Mouse (Mus musculus) macrophage (primary cell): ENCODE measurements at regions not wholly inside any gene's neighbourhood (a gene's known extent, or its start where the extent isn't known, plus 50 kb on each side); places are given as distances from the start of the nearest gene placed in this dataset.
"Not testable (repeated sequence)": the region's sequence is repeated elsewhere in the genome, so short reads cannot be mapped to it uniquely, and the experiment has no call there.

ENCODE experiments used
- H3K27ac ChIP-seq: fragments of 350-480 bp; formaldehyde crosslinking; 2 replicates; pipeline ENCODE4 v1.9.0; 2021
- H3K36me3 ChIP-seq: fragments of 350-480 bp; formaldehyde crosslinking; 2 replicates; pipeline ENCODE4 v1.9.0; 2021; ENCODE audit errors: inconsistent target
- H3K4me3 ChIP-seq: fragments of 350-480 bp; formaldehyde crosslinking; 2 replicates; pipeline ENCODE4 v1.9.0; 2021; ENCODE audit errors: inconsistent target
- H3K79me2 ChIP-seq: fragments of 350-480 bp; formaldehyde crosslinking; 2 replicates; pipeline ENCODE4 v1.9.0; 2021; ENCODE audit errors: inconsistent target
- WGBS: methylation state at CpG from one replicate; pipeline ENCODE4 v1.1.7; 2026; ENCODE audit warnings: inconsistent platforms; ENCODE audit not compliant: missing documents; 5-methylcytosine and 5-hydroxymethylcytosine counted together

GRCm38 (mm10) chr10:99355303-99355702, 92.3 kb downstream of the Dusp6 start:
- Histone ChIP-seq H3K36me3 (no peaks in the 10 kb centered on the region), H3K27ac (no peak overlapping the region), H3K79me2 (no peaks in the 10 kb centered on the region), H3K4me3 (no peak overlapping the region)
- 85% methylated on average over 4 of the region's 4 CpGs for WGBS

DNA sequence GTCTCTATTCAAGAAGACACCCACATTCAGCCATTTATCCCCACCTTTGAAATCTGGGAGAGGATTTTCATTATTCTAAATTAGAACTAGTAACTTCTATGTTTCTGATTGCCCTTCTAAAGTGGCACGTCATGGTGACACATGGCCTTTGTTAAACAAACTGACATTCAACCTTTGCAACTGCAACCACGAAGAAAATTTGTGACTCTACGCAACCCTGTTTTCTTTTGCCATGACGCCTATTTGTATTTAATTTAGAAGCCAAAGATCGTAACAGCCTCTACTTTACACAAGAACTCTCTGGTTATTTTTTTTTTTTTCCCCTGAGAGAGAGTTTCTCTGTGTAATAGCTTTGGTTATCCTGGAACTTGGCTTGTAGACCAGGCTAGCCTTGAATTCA, 93.2 kb downstream of the Dusp6 start:
- Histone ChIP-seq H3K36me3 (no peaks in the 10 kb centered on the region), H3K79me2 (no peaks in the 10 kb centered on the region), H3K27ac (no peak overlapping the region), H3K4me3 (no peak overlapping the region)
- WGBS, result 92% methylated on average over 5 of the region's 5 CpGs

DNA sequence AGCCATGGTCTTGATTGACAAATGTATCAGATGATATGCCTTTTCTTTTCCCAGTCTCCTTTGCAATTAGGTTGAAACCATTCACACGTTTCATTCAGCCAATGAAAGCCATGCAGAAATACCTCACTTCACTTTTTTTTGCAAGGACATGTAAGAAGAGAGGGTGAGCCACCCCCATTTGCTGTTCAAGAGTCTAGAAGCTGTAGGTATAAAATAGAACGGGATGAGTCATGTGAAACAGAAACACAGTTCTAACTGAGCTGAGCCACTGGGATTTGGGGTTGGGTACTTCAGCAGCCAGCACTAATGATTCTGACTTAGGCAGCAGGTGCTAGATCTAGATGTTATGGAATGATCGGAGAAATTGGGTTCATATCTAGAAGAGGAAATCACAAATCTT, 93.9 kb downstream of the Dusp6 start:
- no peak overlapping the region for H3K4me3 ChIP-seq
- no peak overlapping the region for H3K27ac ChIP-seq
- WGBS, result 78% methylated on average over 3 of the region's 3 CpGs
- H3K79me2 ChIP-seq, result no peaks in the 10 kb centered on the region
- H3K36me3 ChIP-seq, result no peaks in the 10 kb centered on the region

DNA sequence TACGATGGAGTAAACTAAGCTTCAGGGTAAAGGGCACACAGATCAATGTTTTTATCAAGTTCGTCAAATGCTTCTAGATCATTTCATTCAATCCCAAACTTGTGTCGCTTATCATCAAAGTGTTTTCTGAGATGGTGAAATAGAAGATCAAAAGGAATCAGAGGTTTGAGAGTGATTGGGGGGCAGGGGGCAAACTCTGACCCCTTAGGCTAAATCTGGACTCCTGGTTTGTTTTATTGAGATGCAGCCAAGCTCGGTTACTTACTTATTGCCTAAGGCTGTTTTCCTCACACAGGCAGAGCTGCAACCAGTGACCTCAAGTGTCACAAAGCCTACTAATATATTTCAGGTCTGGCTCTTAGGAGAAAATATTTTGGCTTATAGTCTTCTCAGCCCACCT, 94.3 kb downstream of the Dusp6 start:
- no peaks in the 10 kb centered on the region for H3K79me2 ChIP-seq
- WGBS, result 91% methylated on average over 4 of the region's 4 CpGs
- H3K4me3 ChIP-seq, result no peak overlapping the region
- no peaks in the 10 kb centered on the region for H3K36me3 ChIP-seq
- H3K27ac ChIP-seq, result no peak overlapping the region

DNA sequence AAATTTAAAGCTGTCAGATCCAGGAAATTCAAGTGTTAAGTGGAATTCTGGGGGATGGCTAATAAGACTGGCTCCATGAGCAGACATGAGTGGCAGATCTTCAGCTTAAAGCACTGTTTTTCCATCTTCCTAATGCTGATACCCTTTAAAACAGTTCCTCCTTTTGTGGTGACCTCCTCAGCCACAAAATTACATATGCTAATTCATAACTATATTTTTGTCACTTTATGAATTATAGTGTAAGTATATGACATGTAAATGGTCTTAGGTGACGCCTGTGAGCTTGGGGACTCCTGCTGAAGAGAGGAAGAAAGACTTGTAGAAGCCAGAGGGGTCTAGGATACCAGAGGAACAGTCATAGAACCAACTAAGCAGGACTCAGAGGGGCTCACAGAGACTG, 95.2 kb downstream of the Dusp6 start:
- 29% methylated on average over 1 of the region's 1 CpGs for WGBS
- Histone ChIP-seq H3K36me3 (no peaks in the 10 kb centered on the region), H3K79me2 (no peaks in the 10 kb centered on the region), H3K27ac (no peak overlapping the region), H3K4me3 (no peak overlapping the region)

GRCm38 (mm10) chr10:99359439-99359866, 96.4 kb downstream of the Dusp6 start:
- no peak overlapping the region for H3K4me3 ChIP-seq
- WGBS, result 100% methylated on average over 2 of the region's 2 CpGs
- H3K36me3 ChIP-seq, result no peaks in the 10 kb centered on the region
- H3K79me2 ChIP-seq, result no peaks in the 10 kb centered on the region
- H3K27ac ChIP-seq, result no peak overlapping the region

GRCm38 (mm10) chr10:99360601-99361000, 97.6 kb downstream of the Dusp6 start:
- H3K27ac ChIP-seq, H3K79me2 ChIP-seq, H3K36me3 ChIP-seq, H3K4me3 ChIP-seq: not testable (repeated sequence)
- WGBS, result 86% methylated on average over 10 of the region's 10 CpGs

- WGBS, result 96% methylated on average over 7 of the region's 7 CpGs
- Histone ChIP-seq H3K4me3 (no peak overlapping the region), H3K36me3 (no peaks in the 10 kb centered on the region), H3K79me2 (no peaks in the 10 kb centered on the region), H3K27ac (no peak overlapping the region)
These were observed 103.1 kb downstream of the Dusp6 start for GRCm38 (mm10) chr10:99366162-99366561.

DNA sequence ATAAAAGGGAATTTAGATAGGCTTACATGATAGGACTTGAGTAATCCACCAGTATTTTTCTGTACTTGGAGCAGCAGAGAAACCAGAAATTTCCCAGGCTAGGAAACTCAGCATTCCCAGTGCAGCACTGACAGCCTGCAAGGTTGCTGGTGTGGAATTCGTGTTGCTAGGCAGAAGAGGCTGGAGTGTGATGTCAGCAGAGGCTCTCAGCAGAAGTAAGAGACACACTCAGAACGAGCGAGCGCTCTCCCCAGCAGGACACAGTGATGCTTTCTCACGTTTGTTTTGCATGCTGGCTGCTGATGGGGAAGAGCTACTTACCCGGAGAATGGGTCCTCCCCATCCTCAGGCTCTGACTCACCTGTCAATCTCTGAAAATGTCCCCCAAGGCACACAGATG, 104.7 kb downstream of the Dusp6 start:
- Histone ChIP-seq H3K79me2 (no peaks in the 10 kb centered on the region), H3K27ac (no peak overlapping the region), H3K36me3 (no peaks in the 10 kb centered on the region), H3K4me3 (no peak overlapping the region)
- WGBS, result 88% methylated on average over 6 of the region's 6 CpGs

DNA sequence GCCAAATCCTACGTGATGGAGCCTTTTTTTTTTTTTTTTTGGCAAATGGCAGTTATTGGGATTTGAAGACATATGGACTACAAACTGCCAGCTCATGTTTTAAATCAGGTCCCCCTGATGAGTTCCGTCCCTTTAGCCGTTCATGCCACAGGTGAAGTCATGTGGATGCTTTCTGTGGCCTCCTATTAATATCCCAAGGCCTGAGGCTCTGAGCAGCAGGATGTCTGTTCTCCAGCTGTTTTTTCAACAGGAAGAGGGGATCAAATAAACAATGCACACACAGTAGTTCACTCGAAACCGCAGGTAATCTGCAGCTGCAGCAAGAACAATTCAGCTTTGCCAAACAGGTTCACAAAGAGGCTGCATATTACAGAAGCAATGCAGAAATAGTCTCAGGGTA, 112.1 kb downstream of the Dusp6 start:
- H3K36me3 ChIP-seq, result no peaks in the 10 kb centered on the region
- H3K79me2 ChIP-seq, result no peaks in the 10 kb centered on the region
- WGBS, result 89% methylated on average over 5 of the region's 5 CpGs
- no peak overlapping the region for H3K4me3 ChIP-seq
- H3K27ac ChIP-seq, result no peak overlapping the region

- H3K79me2 ChIP-seq, result no peaks in the 10 kb centered on the region
- WGBS, result 96% methylated on average over 8 of the region's 8 CpGs
- no peaks in the 10 kb centered on the region for H3K36me3 ChIP-seq
- no peak overlapping the region for H3K27ac ChIP-seq
- H3K4me3 ChIP-seq, result no peak overlapping the region
These were observed 113.4 kb downstream of the Dusp6 start for GRCm38 (mm10) chr10:99376430-99376829.

GRCm38 (mm10) chr10:99377548-99377947, 114.5 kb downstream of the Dusp6 start:
- H3K4me3 ChIP-seq, result no peak overlapping the region
- no peaks in the 10 kb centered on the region for H3K79me2 ChIP-seq
- H3K27ac ChIP-seq, result no peak overlapping the region
- WGBS, result 94% methylated on average over 4 of the region's 4 CpGs
- no peaks in the 10 kb centered on the region for H3K36me3 ChIP-seq

- no peaks in the 10 kb centered on the region for H3K36me3 ChIP-seq
- WGBS, result 79% methylated on average over 1 of the region's 1 CpGs
- H3K79me2 ChIP-seq, result no peaks in the 10 kb centered on the region
- no peak overlapping the region for H3K4me3 ChIP-seq
- H3K27ac ChIP-seq, result no peak overlapping the region
These were observed 116.1 kb downstream of the Dusp6 start for GRCm38 (mm10) chr10:99379156-99379555.

- Histone ChIP-seq H3K36me3 (no peaks in the 10 kb centered on the region), H3K4me3 (no peak overlapping the region), H3K79me2 (no peaks in the 10 kb centered on the region), H3K27ac (no peak overlapping the region)
- WGBS, result 64% methylated on average over 3 of the region's 4 CpGs
These were observed 117.1 kb downstream of the Dusp6 start for GRCm38 (mm10) chr10:99380170-99380569.

DNA sequence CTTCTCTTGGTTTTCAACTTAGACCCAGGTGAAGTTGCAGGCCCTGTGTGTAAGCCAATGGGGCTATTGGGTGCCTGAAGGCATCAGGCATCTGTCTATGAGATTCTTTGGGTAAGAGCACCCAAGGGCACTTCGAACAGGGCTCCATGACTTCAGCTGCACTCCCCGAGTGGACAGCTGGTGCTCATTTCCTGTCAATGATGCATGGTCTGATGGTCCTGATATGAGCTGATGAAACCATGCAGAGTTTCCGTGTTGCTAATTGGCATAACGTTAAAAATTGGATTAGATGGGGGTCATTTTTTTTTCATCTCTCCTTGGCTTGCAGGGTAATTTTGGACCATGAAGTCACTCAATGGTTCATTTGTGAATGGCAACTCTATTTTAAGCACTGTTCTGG, 120.0 kb downstream of the Dusp6 start:
- H3K27ac ChIP-seq, result no peak overlapping the region
- no peaks in the 10 kb centered on the region for H3K36me3 ChIP-seq
- H3K79me2 ChIP-seq, result no peaks in the 10 kb centered on the region
- H3K4me3 ChIP-seq, result no peak overlapping the region
- WGBS, result 42% methylated on average over 4 of the region's 4 CpGs

DNA sequence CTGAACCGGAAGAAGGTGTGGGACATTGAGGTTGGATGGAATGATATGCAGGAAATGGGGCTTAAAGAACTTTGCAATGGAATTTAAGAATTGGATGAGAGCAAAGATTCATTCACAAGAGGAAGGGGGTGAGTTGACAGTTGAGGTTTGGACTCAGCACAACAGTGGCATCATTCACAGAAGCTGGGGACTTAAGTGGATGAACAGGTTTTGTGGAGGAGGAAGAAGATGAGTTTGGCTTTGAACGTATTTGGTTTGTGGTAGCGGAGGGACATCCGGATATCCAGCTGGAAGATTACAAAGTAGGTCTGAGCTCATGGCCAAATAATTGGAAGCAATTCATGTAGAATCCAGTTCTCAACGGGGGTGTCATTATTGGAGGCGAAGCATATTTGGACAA, 121.3 kb downstream of the Dusp6 start:
- no peaks in the 10 kb centered on the region for H3K36me3 ChIP-seq
- WGBS, result 88% methylated on average over 6 of the region's 6 CpGs
- no peak overlapping the region for H3K4me3 ChIP-seq
- no peak overlapping the region for H3K27ac ChIP-seq
- no peaks in the 10 kb centered on the region for H3K79me2 ChIP-seq
